Mouse (Mus musculus): ENCODE measurements around the gene Ehmt1.
"Not testable (repeated sequence)": the region's sequence is repeated elsewhere in the genome, so short reads cannot be mapped to it uniquely, and the experiment has no call there.

Gene Ehmt1

DNA sequence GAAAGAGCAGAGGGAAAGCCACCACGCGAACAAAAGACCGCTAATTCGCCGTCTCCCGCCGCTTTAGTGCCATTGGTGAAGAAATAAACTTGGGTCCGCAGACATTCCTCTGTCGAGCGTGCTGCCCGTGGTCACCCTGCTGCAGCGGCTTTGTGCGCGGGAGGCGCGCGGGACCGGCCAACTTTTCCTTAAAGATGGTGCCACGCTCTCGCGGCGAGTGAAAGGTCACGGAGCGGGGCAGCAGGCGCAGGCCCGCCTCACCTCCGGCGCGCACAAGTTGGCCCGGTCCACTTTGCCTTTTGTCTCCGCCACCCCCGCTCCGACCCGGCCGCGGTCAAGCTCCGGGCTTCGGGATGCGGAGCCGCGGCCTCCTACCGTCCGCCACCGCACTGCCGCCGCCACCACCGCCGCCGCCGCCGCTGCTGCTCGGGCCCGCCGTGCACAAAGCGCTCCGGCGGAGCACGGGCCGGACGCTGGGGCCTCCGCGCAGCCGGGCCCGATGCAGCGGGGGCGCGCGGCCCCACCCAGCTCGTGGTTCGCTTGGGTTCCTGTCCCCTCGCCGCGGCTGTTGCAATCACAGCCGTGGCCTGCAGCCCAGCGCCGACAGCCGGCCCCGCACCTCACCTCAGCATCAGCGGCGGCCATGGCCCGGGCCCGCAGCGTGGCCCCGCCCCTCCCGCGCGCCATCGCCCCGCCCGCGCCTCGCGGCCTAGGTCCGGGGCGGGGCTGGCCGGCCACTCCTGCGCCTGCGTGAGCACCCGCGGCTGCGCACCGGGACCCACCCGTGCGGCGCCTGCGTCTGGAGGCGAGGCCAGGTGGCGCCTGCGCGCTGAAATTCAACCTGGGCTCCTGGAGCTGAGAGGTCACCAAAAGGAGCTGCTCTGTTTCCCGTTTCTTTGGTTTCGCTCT is at the start of gene Ehmt1:
Gene Ehmt1, minus strand, starts transcription at position 685 of the 909 bp plus-strand sequence.
- DNase-seq (ENCODE audit: low spot score), result peak; percentile 91

DNA sequence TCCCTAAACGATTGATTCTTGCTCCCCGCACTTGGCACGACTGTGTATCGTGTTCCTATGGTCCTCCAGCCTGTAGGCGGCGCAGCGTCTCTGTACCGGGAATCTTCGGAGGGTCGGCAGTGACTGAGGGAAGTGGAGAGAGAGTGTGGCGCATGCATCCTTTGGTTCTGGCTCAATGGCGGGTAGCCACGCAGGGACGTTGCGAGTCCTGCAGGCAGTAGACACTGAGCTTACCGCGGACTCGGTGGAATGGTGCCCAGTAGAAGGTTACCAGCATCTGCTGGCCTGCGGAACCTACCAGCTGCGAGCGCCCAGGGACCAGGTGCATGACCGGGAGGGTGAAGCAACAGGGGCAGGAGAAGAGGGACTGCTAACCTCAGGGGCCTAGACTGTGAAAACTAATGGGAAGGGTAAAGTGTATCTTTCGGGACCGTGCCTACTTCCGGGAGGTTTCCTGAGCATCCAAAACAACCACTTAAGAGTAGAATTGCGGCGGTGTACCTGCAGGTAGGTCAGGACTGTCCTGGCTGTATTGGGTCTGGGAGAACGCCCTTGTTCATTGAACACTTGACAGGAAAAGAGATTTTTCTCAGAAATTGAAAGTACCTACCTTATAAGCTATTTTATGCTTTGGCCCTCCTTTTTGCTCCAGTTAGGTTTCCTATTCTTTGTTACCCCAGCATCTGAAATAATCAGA is 43.0 kb upstream of the Ehmt1 start, which contains the start of gene Dph7:
Gene Dph7, plus strand, starts transcription at position 97 of the 697 bp plus-strand sequence.
- peak; percentile 62 for DNase-seq (ENCODE audit: low spot score)

DNA sequence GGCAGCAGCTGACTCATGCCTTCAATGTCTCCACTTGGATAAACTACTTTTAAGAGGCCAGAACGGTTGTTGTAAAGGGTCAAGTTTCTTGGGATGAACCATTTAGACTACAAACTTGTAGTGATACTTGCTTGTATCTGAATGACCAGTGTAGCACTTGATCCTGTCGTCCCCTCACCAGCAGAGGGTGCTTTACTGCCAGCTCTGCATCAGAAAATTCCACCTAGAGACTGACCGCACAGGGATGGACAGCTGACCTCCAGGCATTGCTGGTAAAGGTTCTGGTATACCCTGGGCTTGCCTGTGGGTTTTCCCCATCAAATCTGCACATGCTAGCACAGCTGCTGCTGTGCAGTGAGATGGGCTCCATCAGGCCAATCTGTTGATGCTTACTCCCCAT is 41.5 kb upstream of the Ehmt1 start:
- DNase-seq (ENCODE audit: low spot score), result no peak

- DNase-seq (ENCODE audit: low spot score), result no peak
Measured at GRCm38 (mm10) chr2:24952537-24953055, 33.2 kb upstream of the Ehmt1 start.

- DNase-seq (ENCODE audit: low spot score), result no peak
Measured at GRCm38 (mm10) chr2:24950189-24950535, 30.7 kb upstream of the Ehmt1 start.

DNA sequence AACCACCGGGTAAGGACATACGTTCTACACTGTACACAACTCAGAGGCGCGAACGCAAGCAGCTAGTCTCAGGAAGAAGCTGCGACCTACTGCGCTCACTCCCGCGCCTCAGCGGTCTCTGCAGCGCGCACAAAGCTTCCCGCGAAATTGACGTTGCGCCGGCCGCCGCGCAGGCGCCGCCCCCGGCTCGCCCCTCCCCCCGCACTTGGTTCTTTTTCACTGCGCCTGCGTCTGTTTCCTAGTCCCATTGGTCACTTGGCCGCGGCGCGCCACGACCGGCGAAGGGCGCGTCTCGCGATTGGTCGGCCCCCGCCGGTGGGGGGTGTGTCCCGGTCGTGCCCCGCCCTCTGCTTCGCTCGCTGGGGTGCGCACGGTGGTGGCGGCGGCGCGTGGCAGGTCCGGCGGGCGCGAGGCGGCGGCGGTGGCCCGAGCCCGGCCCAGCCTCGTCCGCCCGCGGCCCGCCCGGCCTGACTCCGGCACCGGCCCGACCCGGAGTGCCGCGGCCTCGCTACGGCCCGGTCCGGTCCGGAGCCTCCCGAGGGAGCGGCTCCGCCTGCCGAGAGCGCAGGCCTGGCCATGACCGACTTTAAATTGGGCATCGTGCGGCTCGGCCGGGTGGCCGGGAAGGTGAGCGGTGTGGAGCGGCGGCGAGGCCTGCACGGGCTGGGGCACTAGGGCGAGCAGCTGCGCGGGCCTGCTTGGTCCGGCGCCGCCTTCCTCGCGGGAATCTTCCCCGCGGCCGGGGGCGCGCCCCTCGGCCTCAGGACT is 30.2 kb upstream of the Ehmt1 start, which contains the start of gene Zmynd19:
Gene Zmynd19, plus strand, starts transcription at position 372 of the 768 bp plus-strand sequence.
- DNase-seq (ENCODE audit: low spot score), result peak; percentile 95

GRCm38 (mm10) chr2:24944304-24944703 is 24.9 kb upstream of the Ehmt1 start:
- not testable (repeated sequence) for DNase-seq (ENCODE audit: low spot score)

- DNase-seq (ENCODE audit: low spot score), result no peak
Measured at GRCm38 (mm10) chr2:24942092-24942491, 22.7 kb upstream of the Ehmt1 start.

- DNase-seq (ENCODE audit: low spot score), result peak; percentile 94
Measured at GRCm38 (mm10) chr2:24935057-24935796, 15.8 kb upstream of the Ehmt1 start, which contains the start of gene Arrdc1. Arrdc1 (minus strand) TSS chr2:24935252.

DNA sequence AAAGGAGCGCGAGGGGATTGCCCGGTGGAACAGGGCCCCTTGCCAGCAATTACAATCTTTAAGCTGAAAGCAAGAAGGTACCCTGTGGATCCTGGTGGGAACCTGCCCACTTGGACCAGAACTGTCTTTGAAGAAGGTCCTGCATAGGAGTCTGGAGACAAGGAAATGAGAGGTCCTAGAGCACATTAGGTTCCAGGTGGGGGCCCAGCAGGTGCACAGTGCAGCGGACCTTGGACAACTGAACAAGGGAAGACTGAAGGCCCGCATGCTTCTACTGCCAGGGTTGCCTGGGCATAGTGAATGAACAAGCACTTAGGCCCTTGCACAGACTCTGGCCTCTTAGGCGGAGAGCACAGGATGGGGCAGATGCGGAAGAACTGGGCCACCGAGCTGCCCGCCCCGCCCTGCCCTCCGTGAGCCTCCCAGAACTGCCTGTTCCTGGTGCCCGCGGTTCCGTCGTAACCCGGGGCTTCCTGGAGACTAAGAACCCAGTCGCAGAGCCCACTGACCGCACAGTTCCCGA is 15.1 kb upstream of the Ehmt1 start:
- DNase-seq (ENCODE audit: low spot score), result no peak

GRCm38 (mm10) chr2:24929593-24929992 is 10.2 kb upstream of the Ehmt1 start:
- no peak for DNase-seq (ENCODE audit: low spot score)

DNA sequence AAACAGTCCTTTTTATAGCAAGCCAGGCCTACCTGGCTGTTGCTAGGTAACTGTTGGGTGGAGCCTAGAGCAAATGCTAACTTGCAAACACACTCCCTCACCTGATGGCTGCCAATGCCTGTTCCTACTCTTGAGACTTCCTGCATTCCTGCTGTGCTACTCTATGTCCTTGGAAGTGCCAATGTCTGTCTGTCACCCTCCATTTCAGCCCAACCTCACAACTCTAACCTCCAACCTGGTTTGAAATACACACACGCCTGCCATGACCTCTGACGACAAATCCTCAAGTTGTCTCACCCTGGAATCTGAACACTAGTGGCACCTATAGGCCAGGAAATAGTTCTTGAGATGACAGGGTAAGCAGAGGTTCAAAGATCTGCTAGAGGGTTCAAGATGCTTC is 9.7 kb upstream of the Ehmt1 start:
- DNase-seq (ENCODE audit: low spot score), result no peak

DNA sequence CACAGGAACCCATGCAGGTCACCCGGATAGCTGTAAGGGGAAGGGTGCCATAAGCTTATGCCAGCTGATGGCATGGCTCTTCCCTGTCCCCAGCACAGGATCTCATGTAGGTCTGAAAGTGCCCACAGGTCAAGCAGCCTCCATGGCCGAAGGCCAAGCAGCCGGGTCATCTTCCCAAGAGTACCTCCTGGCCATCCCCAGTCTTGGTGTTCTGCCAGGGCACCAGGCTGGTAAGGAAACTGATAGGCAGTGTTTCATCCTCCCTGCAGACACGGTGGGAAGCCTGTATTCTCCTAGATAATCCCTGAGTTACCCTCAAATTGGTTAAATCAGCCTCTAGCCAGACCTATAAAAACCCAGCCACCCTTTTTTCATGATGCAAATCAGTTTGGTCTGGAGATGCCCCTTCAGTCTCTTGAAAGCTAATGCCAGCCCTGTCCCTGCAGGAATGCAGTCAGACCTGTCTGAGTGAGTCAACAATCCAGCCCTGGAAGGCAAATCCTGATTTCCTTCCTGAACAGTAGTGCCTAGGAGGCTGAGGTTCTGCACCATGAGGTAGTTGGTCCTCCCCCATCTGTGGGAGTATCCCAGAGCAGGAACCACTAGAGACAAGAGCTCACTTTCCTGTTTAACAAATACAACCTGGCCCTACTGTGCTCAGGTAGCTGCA is 8.5 kb upstream of the Ehmt1 start:
- DNase-seq (ENCODE audit: low spot score), result peak; percentile 43

DNA sequence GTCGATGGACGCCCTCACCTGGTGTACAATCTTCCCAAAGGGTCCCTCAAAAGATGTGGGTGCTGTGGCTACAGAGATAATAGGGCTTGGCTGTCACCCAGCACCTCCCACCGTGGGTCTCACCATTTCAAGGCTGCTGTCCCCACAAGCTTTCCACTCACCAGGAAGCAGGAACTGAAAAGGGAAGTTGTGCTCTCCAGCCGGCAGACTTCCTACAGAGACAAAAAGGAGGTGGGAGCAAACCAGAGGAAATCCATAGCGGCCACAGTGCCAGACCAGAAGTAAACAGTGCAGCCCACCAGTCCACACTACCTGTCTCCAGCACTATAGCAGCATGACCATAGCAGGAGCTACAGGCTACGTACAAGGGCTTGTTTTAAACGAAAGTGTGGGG is 7.5 kb upstream of the Ehmt1 start:
- no peak for DNase-seq (ENCODE audit: low spot score)

DNA sequence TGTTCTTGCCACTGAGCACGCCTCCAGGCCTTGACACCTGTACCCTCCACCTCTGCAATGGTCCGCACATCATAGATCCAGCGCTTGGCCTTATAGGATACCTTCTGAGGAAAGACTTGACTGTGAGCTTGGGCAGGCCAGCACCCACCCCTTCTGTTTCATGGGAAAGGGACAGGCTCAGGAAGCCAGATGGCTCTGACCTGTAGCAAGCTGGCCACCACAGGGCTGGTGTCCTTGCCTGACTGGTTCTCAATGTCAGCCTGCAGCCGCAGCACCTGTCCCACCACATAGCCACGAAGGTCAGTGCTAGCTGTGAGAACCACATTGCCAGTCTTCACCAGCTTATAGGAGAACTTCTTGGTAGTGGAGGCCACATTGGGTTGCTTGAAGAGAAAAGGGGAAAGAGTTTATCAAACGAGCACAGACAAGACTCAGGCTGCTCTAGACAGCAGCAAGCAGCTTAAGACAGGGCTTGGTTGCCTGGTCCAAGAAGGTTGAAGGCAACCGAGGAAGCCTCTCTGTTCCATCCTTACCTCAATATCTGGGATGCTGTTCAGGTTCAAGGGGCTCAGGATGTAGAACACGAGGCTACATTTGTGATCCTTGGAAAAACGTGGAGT is 7.0 kb upstream of the Ehmt1 start:
- DNase-seq (ENCODE audit: low spot score), result no peak

DNA sequence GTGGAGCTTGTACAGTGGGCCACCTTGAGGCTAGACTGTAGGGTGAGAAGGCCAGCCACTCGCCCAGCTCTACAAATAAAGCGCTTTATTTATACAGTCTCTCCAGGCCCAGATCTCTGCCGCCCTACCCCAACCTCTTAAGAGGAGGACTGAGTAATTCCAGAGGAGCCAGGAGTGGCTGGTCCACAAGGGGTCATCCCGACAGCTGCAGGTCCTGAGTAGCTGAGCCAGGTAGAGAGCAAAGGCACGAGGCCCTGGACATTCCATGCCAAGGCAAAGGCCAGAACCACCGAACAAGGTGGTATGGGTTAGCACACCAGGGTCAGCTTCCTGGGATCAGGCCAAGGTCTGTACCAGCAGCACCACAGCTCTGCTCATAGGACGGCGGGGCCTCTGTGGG is 5.9 kb upstream of the Ehmt1 start:
- no peak for DNase-seq (ENCODE audit: low spot score)

DNA sequence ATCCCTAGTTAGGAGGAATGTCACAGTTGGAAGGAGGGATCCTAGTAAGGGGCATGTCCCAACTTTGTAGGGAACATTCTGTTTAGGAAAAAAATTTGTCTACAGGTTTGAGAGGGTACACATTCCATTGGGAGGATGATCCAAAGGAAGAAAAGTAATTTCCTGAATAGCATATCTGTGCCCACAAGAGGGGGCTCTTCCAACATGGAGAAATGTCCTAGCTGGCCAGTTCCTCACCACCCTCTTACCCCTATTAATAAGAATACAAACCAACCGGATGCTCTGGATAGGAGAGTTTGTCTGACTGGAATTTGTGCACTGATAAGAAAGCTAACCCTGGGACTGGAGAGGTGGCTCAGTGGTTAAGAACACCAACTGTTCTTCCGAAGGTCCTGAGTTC is 4.1 kb upstream of the Ehmt1 start:
- no peak for DNase-seq (ENCODE audit: low spot score)

DNA sequence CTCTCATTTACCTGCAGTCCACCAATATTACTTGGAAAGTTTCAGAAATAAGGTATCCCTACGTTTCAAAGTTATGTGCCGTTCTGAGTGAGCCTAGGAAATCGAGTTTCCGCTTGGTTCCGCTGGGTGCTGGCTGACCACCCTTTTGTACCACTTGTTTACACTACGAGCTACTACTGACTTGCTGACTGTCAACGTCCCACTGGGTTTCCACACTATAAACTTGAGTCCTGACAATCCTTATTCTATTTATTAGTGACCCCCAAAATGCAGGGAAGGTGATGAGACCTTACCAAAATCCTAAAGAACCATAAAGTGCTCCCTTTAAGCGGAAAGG is 393 bp upstream of the Ehmt1 start:
- no peak for DNase-seq (ENCODE audit: low spot score)

- no peak for DNase-seq (ENCODE audit: low spot score)
Measured at GRCm38 (mm10) chr2:24914762-24915161, 4.7 kb downstream of the Ehmt1 start.

GRCm38 (mm10) chr2:24912589-24912988 is 6.8 kb downstream of the Ehmt1 start:
- no peak for DNase-seq (ENCODE audit: low spot score)

All from ovary, adult 18-20 months (tissue).